8 mouse cellular contexts compared by ENCODE assay signal in genomic region chr12:86076321-86076901, GRCm38 (mm10). TPM values are rescaled to one million over a fixed set of nuclear protein-coding genes. Genes with fewer than 3 reads are reported as not detected.
DNase-seq lines count a peak whose midpoint lies in the region; ATAC-seq and TF ChIP-seq lines count a peak whose summit lies in the region.

No protein-coding gene starts in this region.

- no peak for TF ChIP-seq POLR2A in kidney, adult 2 months (IDR thresholded peaks at IDR 0.05; ENCODE audit: low read depth, low read length)

- 11% methylated on average over 13 of the region's 13 CpGs for WGBS in kidney, adult 2 months
- 21% methylated on average over 13 of the region's 13 CpGs for WGBS in liver, postnatal 0 days (ENCODE audit: insufficient replicate concordance)
- WGBS in neural tube, embryonic 15.5 days: 11% methylated on average over 13 of the region's 13 CpGs

- no peaks in the 10 kb centered on the region for H3K36me3 ChIP-seq in kidney, adult 2 months (ENCODE audit: control insufficient read depth, insufficient read depth, low read length)
- no peaks in the 10 kb centered on the region for H3K36me3 ChIP-seq in liver, postnatal 0 days (replicated peaks; ENCODE audit: insufficient read depth, low read length)
- no peaks in the 10 kb centered on the region for H3K36me3 ChIP-seq in neural tube, embryonic 15.5 days

- TF ChIP-seq CTCF in kidney, adult 2 months (conservative IDR thresholded peaks at IDR 0.05; ENCODE audit: insufficient read depth, insufficient read length, low read depth, low read length): 0 out of 2 replicates have a peak, but pooled peaks have one; percentile 24
- TF ChIP-seq CTCF in liver, postnatal 0 days (IDR thresholded peaks at IDR 0.05; ENCODE audit: low read depth): 0 out of 2 replicates have a peak, but pooled peaks have one; percentile 23

- no peak overlapping the region for H3K27ac ChIP-seq in kidney, adult 2 months (ENCODE audit: insufficient read depth, low read depth, low read length)
- no peak overlapping the region for H3K27ac ChIP-seq in liver, postnatal 0 days (ENCODE audit: low read depth)
- no peak overlapping the region for H3K27ac ChIP-seq in neural tube, embryonic 15.5 days (replicated peaks)

- TF ChIP-seq EP300 in liver, postnatal 0 days (IDR thresholded peaks at IDR 0.05; ENCODE audit: low read depth): no peak

- peak overlapping the region; percentile 82 for H3K4me2 ChIP-seq in liver, postnatal 0 days (ENCODE audit: low read depth, low read length)
- peak overlapping the region; percentile 99 for H3K4me2 ChIP-seq in neural tube, embryonic 15.5 days

- H3K9me3 ChIP-seq in liver, postnatal 0 days (ENCODE audit: low read length): no peaks in the 10 kb centered on the region
- no peaks in the 10 kb centered on the region for H3K9me3 ChIP-seq in neural tube, embryonic 15.5 days (replicated peaks)

- DNase-seq in adrenal gland, postnatal 14 days: peak; percentile 58
- DNase-seq in adrenal gland, postnatal 4 days (ENCODE audit: low spot score in 2 of 2): no peak
- DNase-seq in cerebellum, adult 9-10 months: peak; percentile 85
- peak; percentile 34 for DNase-seq in gastrocnemius, postnatal 10 days
- peak; percentile 36 for DNase-seq in kidney, adult 2 months
- no peak for DNase-seq in liver, postnatal 0 days
- no peak for DNase-seq in c-Kit-positive CD71-positive TER-119-positive erythroid progenitor cells, embryonic 14.5 days (ENCODE audit: low spot score)

- H3K9ac ChIP-seq in liver, postnatal 0 days (replicated peaks): no peak overlapping the region
- peak overlapping the region; percentile 23; the same call in 1 of the 2 replicates for H3K9ac ChIP-seq in neural tube, embryonic 15.5 days (replicated peaks)

- no peaks in the 10 kb centered on the region for H3K4me1 ChIP-seq in kidney, adult 2 months (ENCODE audit: control insufficient read depth, insufficient read depth, low read length)
- no peaks in the 10 kb centered on the region for H3K4me1 ChIP-seq in liver, postnatal 0 days (ENCODE audit: insufficient read depth)
- H3K4me1 ChIP-seq in neural tube, embryonic 15.5 days: peaks cover 39% of the 10 kb centered on the region

- no peak for ATAC-seq in liver, postnatal 0 days
- ATAC-seq in neural tube, embryonic 15.5 days (ENCODE audit: low FRiP score): no peak

- no peaks in the 10 kb centered on the region for H3K27me3 ChIP-seq in kidney, adult 2 months (replicated peaks; ENCODE audit: control insufficient read depth, insufficient read depth, low read length)
- H3K27me3 ChIP-seq in liver, postnatal 0 days (ENCODE audit: insufficient read depth, low read length): peaks cover 14% of the 10 kb centered on the region
- peaks cover 8% of the 10 kb centered on the region for H3K27me3 ChIP-seq in neural tube, embryonic 15.5 days (replicated peaks)

- no peak overlapping the region for H3K4me3 ChIP-seq in kidney, adult 2 months (ENCODE audit: insufficient read depth, low read depth, low read length)
- H3K4me3 ChIP-seq in liver, postnatal 0 days (ENCODE audit: low read depth, low read length): peak overlapping the region; percentile 6; the same call in 1 of the 2 replicates
- peak overlapping the region; percentile 56 for H3K4me3 ChIP-seq in neural tube, embryonic 15.5 days (replicated peaks)

RNA-seq across cellular contexts. Expression of gene Tgfb3, which starts 2.4 kb away (rescaled TPM):
- 11.3 and 13.2 TPM in 2 replicates for total RNA-seq in adrenal gland, postnatal 14 days (2021)
- 10 to 100 TPM; 19.8 to 23.4 TPM for total RNA-seq in adrenal gland, postnatal 4 days (2021)
- 10 to 100 TPM; 41.4 to 46.1 TPM for total RNA-seq in gastrocnemius, postnatal 10 days (2021)
- polyA plus RNA-seq in kidney, adult 2 months (2012; rRNA removed): 2.6 and 3.3 TPM in 2 replicates
- polyA plus RNA-seq in liver, postnatal 0 days (2015; fragmentation: Nextera tagmentation; extraction: Ambion mirVana): 0.94 and 1.2 TPM in 2 replicates
- polyA plus RNA-seq in neural tube, embryonic 15.5 days (2015; fragmentation: Nextera tagmentation; extraction: Ambion mirVana): 5.8 and 9.8 TPM in 2 replicates

RNA-seq across cellular contexts. Expression of gene Ift43, which starts 5.9 kb away (rescaled TPM):
- total RNA-seq in adrenal gland, postnatal 14 days (2021): 23.3 and 25.3 TPM in 2 replicates
- 10 to 100 TPM; 30.7 to 34.2 TPM for total RNA-seq in adrenal gland, postnatal 4 days (2021)
- total RNA-seq in gastrocnemius, postnatal 10 days (2021): 10 to 100 TPM; 12.2 to 19.2 TPM
- 21.9 and 27.3 TPM in 2 replicates for polyA plus RNA-seq in kidney, adult 2 months (2012; rRNA removed)
- polyA plus RNA-seq in liver, postnatal 0 days (2015; fragmentation: Nextera tagmentation; extraction: Ambion mirVana): 8.4 and 8.7 TPM in 2 replicates
- polyA plus RNA-seq in neural tube, embryonic 15.5 days (2015; fragmentation: Nextera tagmentation; extraction: Ambion mirVana): 35.2 and 40.1 TPM in 2 replicates

Comparison
In these comparisons a context has a peak if more than half of its experiments do, and no peak if none do; other contexts are left out.
1. DNase-seq: peak in adrenal gland, postnatal 14 days (single experiment), cerebellum, adult 9-10 months (single experiment), gastrocnemius, postnatal 10 days (single experiment) and kidney, adult 2 months (single experiment); none in adrenal gland, postnatal 4 days (0 of 2), liver, postnatal 0 days (single experiment) and c-Kit-positive CD71-positive TER-119-positive erythroid progenitor cells, embryonic 14.5 days (single experiment).